Mouse (Mus musculus) 416B (cell line): Measurements from ENCODE around the gene Tcl1b3.
"Not testable (repeated sequence)": the region's sequence is repeated elsewhere in the genome, so short reads cannot be mapped to it uniquely, and the experiment has no call there.

Experiments
- DNase-seq: peaks from one replicate; pipeline ENCODE4 v3.0.0; 2011; ENCODE audit warnings: low read depth

The Tcl1b3 gene

GRCm38 (mm10) chr12:105190743-105191142, at the start of gene Tcl1b3:
Tcl1b3 (plus strand) TSS chr12:105191043.
- DNase-seq: not testable (repeated sequence)

DNA sequence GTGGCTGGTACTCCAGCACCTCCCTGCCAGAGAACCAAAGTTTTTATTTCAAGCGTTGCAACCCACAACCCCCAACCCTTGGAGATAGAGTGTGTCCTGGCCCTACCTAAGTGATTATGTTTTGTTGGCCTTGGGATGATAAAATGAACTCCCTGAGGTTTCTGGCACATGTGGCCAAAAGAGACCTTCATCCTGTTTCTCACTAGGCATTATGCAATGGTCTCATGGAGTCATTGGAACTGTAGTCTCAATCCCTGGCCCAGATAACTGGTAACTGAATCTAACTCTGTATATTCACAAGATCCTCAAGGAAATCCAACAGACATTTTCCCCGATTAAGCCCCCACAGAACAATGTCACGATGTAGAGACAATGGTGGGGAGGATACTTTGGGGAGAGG, 47.7 kb upstream of the Tcl1b3 start:
- DNase-seq: no peak

- not testable (repeated sequence) for DNase-seq
These were observed 45.9 kb upstream of the Tcl1b3 start for GRCm38 (mm10) chr12:105144928-105145327.

DNA sequence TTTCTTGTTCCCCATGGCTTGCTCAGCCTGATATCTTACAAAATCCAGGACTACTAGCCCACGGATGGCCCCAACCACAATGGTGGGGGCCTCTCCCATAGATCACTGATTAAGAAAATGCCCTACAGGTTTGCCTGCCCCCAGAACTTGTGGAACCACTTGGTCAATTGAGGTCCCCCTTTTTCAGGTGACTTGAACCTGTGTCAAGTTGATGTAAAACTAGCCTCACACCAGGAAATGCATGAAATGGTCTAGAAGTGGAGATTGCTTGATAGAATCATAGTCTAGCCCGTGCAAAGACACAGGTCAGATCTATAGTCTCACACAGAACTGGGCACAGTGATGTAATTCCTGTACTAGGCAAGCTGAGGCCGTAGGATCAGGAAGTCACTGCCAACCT, 45.1 kb upstream of the Tcl1b3 start, which contains the start of gene Tcl1b2:
Gene Tcl1b2, plus strand, starts transcription at position 301 of the 400 bp plus-strand sequence.
- DNase-seq: no peak

DNA sequence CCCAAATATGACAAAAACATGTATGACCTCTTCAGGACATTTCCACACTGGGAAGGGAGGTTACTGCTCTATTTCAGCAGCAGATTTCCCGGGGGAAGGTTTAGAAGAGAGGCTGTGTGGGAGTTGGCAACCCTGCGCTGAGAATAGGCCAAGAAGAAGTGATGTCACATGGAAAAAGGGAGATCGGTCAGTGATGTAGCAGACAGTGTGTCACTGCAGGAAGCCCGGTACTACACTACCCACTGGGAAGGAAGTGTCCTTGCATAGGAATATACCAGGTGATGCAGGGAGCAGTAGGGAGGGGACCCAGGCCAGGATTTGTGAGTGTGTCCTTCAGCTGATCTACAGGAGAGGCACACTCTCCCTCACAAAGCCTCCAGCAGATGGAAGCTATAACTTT, 35.6 kb upstream of the Tcl1b3 start:
- DNase-seq: not testable (repeated sequence)

- DNase-seq: no peak
These were observed 32.0 kb upstream of the Tcl1b3 start for GRCm38 (mm10) chr12:105158842-105159241.

DNA sequence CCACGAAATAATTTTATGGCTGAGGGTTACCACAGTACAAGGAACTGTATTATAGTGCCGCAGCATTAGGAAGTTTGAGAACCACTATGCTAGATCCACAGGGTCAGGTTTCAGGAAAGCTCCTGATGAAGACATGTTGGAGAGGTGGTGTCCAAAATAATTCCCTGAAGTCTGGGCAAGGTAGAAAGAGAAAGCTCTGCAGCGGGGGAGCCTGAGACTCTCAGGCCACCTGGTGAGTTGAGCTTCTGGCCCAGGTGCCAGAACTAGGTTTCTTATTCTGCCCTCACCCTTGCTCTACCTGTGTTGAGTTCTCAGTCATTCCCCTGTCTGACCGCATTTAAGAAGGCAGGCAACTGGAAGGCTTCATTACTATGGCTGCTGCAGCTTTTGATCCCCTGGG, 31.5 kb upstream of the Tcl1b3 start, which contains the start of gene Tcl1b1:
Gene Tcl1b1, plus strand, starts transcription at position 301 of the 400 bp plus-strand sequence.
- no peak for DNase-seq

- no peak for DNase-seq
These were observed 24.1 kb upstream of the Tcl1b3 start for GRCm38 (mm10) chr12:105166734-105167133.

DNA sequence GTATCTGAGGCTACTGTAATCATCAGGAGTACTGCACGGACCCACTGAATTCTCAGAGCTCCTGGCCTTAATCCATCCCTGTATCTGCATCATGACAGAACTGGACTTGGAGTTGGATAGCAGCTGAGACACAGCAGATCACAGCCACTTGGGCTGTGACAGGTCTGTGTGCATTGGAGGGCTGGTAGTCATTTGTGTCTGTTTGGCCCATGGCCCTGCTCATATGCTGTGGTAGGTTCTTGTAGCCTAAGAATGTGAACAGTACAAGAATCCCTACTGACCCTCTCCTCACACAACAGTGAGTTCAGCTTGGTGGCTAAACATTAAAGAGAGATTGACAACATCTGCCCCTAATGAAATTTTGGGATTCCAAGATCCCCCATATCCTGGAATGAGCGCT, 17.5 kb upstream of the Tcl1b3 start:
- no peak for DNase-seq

GRCm38 (mm10) chr12:105174318-105174717, 16.5 kb upstream of the Tcl1b3 start:
- DNase-seq: not testable (repeated sequence)

- not testable (repeated sequence) for DNase-seq
These were observed 14.8 kb upstream of the Tcl1b3 start, which contains the start of gene Tcl1b5 for GRCm38 (mm10) chr12:105176044-105176443. Tcl1b5 (plus strand) TSS chr12:105176344.

DNA sequence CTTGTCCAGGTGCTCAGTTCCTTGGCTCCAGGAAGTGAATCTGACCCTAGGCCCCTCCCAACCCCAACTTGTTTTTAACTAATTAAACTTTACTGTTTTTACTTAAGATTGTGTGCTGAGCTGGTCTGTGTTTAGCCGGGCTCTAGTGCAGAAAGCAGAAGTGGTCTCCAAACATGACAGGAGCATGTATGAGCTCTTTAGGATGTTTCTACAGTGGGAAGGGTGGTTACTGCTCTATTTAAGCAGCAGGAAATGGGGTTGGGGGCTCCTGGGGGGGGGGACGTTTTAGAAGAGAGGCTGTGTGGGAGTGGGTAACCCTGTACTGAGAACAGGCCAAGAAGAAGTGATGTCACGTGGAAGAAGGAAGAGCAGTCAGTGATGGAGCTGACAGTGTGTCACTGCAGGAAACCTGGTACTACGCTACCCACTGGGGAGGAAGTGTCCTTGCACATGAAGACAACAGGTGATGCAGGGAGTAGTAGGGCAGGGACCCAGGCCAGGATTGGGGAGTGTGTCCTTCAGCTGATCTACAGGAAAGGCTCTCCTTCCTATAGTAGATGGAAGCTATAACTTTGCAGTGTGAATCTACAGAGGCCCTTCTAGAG, 9.7 kb upstream of the Tcl1b3 start:
- DNase-seq: not testable (repeated sequence)

GRCm38 (mm10) chr12:105188980-105189379, 1.9 kb upstream of the Tcl1b3 start:
- not testable (repeated sequence) for DNase-seq

DNA sequence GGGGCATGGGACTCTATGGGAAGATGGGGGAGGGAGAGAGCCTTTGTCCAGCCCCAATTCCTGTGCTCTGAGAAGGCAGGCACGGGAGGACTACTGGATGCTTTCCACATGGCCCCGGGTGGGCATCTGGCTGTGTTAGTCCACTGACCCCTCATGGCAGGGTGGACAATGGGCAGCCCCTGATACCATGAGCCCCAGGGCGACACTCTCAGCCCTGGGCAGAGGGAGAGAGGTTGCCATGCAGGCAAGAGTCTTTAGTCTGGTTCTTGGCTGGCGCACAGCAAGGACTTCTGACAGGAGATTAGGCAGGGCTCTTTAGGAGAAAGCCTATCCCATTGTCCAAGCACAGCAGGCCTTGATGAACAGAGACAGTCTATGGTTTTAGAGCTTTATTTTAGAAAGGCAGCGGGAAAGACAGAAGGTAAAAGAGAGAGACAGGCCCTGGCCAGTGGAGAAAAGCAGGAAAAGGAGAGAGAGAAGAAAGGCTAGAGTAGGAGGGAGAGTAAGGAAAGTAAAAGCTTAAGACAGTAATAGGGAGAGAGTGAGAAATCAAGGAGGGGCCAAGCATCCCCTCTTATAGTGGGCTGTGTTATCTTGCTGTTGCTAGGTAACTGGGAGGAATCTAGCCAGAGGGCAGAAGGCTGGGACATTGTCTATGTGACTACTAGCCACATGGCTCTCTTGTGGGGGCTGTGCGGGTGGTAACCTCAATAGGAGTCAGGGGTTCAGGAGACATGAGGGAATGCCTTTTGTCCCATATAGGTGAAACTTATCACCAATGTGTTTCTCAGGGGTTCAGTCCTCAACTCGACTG, 9.0 kb downstream of the Tcl1b3 start:
- not testable (repeated sequence) for DNase-seq

GRCm38 (mm10) chr12:105201657-105202056, 10.8 kb downstream of the Tcl1b3 start, which contains the start of gene Tcl1b4:
Tcl1b4 (plus strand) TSS chr12:105201957.
- DNase-seq: not testable (repeated sequence)

DNA sequence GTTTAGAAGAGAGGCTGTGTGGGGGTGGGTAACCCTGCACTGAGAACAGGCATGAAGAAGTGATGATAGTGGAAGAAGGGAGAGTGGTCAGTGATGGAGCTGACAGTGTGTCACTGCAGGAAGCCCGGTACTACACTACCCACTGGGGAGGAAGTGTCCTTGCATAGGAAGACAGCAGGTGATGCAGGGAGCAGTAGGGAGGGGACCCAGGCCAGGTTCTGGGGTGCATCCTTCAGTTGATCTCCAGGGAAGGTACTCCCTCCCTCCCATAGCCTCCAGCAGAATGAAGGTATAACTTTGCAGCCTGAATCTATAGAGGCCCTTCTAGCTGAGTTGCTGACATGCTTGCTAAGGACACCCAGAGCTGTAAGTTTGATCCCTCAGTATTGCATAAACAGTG, 16.2 kb downstream of the Tcl1b3 start:
- no peak for DNase-seq

GRCm38 (mm10) chr12:105208441-105208840, 17.6 kb downstream of the Tcl1b3 start:
- no peak for DNase-seq

DNA sequence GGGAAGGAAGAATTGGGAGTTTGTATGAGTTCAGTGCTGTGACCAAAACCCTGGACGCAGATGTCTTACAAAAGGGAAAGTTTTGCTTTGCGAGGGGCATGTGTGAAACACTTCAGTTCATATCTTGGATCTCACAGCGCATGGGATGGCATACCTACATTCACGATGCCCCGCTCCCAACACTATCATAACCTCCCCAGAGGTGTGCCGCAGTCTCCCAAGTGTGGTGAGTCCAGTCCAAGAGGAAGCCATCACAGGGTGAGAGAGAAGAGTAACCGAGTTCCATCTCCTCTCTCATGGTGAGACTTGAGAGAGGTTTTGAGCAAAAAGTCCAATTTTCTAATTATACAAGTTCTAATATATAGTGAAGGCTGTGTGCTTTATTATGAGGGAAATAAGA, 18.4 kb downstream of the Tcl1b3 start:
- DNase-seq: no peak

GRCm38 (mm10) chr12:105217101-105217760, 26.4 kb downstream of the Tcl1b3 start:
- no peak for DNase-seq

- no peak for DNase-seq
These were observed 31.9 kb downstream of the Tcl1b3 start, which contains the start of gene Tcl1 for GRCm38 (mm10) chr12:105222601-105223319. Tcl1 (minus strand) TSS chr12:105222793.

GRCm38 (mm10) chr12:105224621-105225320, 33.9 kb downstream of the Tcl1b3 start:
- no peak for DNase-seq
